Mouse (Mus musculus): ENCODE results near the gene Serpinb6c. TPM values are rescaled to one million over a fixed set of nuclear protein-coding genes. Genes with fewer than 3 reads are reported as not detected.

Gene Serpinb6c
- polyA plus RNA-seq, 1 experiment: not detected

- no peak for TF ChIP-seq GATA1 (IDR thresholded peaks at IDR 0.05; ENCODE audit: low read length)
These were observed 11.3 kb downstream of the Serpinb6c start for GRCm38 (mm10) chr13:33894207-33894606.

- TF ChIP-seq GATA1 (IDR thresholded peaks at IDR 0.05; ENCODE audit: low read length): no peak
These were observed 62.2 kb downstream of the Serpinb6c start, which contains the start of gene Serpinb6e for GRCm38 (mm10) chr13:33843308-33843707. Gene Serpinb6e (minus strand): TSS chr13:33843408.

- no peak for TF ChIP-seq GATA1 (IDR thresholded peaks at IDR 0.05; ENCODE audit: low read length)
These were observed 74.8 kb downstream of the Serpinb6c start for GRCm38 (mm10) chr13:33830751-33831150.

Other genes starting within 250 kb of the Serpinb6c start
- gene Serpinb6d, start 244.3 kb downstream of the Serpinb6c start, polyA plus RNA-seq (2012): not detected in 2 replicates
- not detected in 2 replicates for gene Serpinb6e, start 62.3 kb downstream of the Serpinb6c start, polyA plus RNA-seq (2012)
- gene Nqo2, start 59.0 kb upstream of the Serpinb6c start, polyA plus RNA-seq (2012): 0.35 and 0.43 TPM in 2 replicates
- gene Ripk1, start 96.7 kb upstream of the Serpinb6c start, polyA plus RNA-seq (2012): 6.1 and 8.3 TPM in 2 replicates
- 3.2 and 3.7 TPM in 2 replicates for gene Serpinb6a, start 97.1 kb upstream of the Serpinb6c start, polyA plus RNA-seq (2012)
- 15.1 and 15.9 TPM in 2 replicates for gene Bphl, start 131.9 kb upstream of the Serpinb6c start, polyA plus RNA-seq (2012)
- 10.9 and 24.5 TPM in 2 replicates for gene Tubb2a, start 172.3 kb upstream of the Serpinb6c start, polyA plus RNA-seq (2012)
- 0.60 and 1.2 TPM in 2 replicates for gene Tubb2b, start 224.8 kb upstream of the Serpinb6c start, polyA plus RNA-seq (2012)